Mouse (Mus musculus) liver, embryonic 11.5 days (tissue): Measurements from ENCODE around the gene Gnb5. TPM values are rescaled to one million over a fixed set of nuclear protein-coding genes. Genes with fewer than 3 reads are reported as not detected.

Experiments used
- ATAC-seq: fragments of 200-750 bp; cut with Nextera tagmentation; replicated peaks from 2 replicates; pipeline ENCODE4 v1.8.0; 2017; ENCODE audit warnings: moderate number of reproducible peaks, mild to moderate bottlenecking, moderate TSS enrichment, moderate library complexity; ENCODE audit not compliant: low FRiP score
- DNase-seq: peaks from one replicate; pipeline ENCODE4 v3.0.0-alpha.2; 2017; ENCODE audit warnings: low spot score
- H3K27ac ChIP-seq: fragments of 300-500 bp; sonication (generic); 2 replicates; pipeline ENCODE4 v1.5.1; 2014; ENCODE audit warnings: mild to moderate bottlenecking, low read depth, low read length, control low read depth
- H3K27me3 ChIP-seq: fragments of 300-500 bp; sonication (generic); replicated peaks from 2 replicates; pipeline ENCODE4 v1.6.1; 2014; ENCODE audit warnings: low read length, mixed read lengths; ENCODE audit not compliant: control insufficient read depth, insufficient read depth
- H3K36me3 ChIP-seq: fragments of 300-500 bp; sonication (generic); 2 replicates; pipeline ENCODE4 v1.6.1; 2014; ENCODE audit warnings: mild to moderate bottlenecking, low read length, moderate library complexity, mixed read lengths; ENCODE audit not compliant: control insufficient read depth, insufficient read depth
- H3K4me1 ChIP-seq: fragments of 300-500 bp; sonication (generic); replicated peaks from 2 replicates; pipeline ENCODE4 v1.6.1; 2014; ENCODE audit warnings: low read length, mixed read lengths; ENCODE audit not compliant: control insufficient read depth, insufficient read depth
- H3K4me2 ChIP-seq: fragments of 300-500 bp; sonication (generic); 2 replicates; pipeline ENCODE4 v1.6.1; 2014; ENCODE audit warnings: mild to moderate bottlenecking, control low read depth, moderate library complexity
- H3K4me3 ChIP-seq: fragments of 300-500 bp; sonication (generic); 2 replicates; pipeline ENCODE4 v1.5.1; 2014; ENCODE audit warnings: low read depth, low read length, control low read depth
- H3K9ac ChIP-seq: fragments of 300-500 bp; sonication (generic); 2 replicates; pipeline ENCODE4 v1.6.1; 2014; ENCODE audit warnings: low read depth, low read length, control low read depth
- H3K9me3 ChIP-seq: fragments of 300-500 bp; sonication (generic); 2 replicates; pipeline ENCODE4 v1.6.1; 2016; ENCODE audit warnings: low read length, inconsistent platforms, mixed read lengths; ENCODE audit not compliant: control insufficient read depth
- WGBS: fragments of 180-500 bp; shearing (Covaris S2); extraction: QIAGEN DNeasy Blood & Tissue Kit; methylation state at CpG from one replicate; pipeline ENCODE4 v1.1.7; 2014; 5-methylcytosine and 5-hydroxymethylcytosine counted together
- polyA plus RNA-seq: library from polyadenylated mRNA; unstranded; fragments of >200 nt; fragmentation: Nextera tagmentation; extraction: Ambion mirVana; gene quantifications from 2 replicates; pipeline ENCODE4 v1.2.1, GENCODE M21; 2014

Gnb5 gene
- polyA plus RNA-seq, 1 experiment from 2014 or later, result 9.2 TPM

GRCm38 (mm10) chr9:75375606-75376005, 69.5 kb downstream of the Gnb5 start:
- DNase-seq, result no peak
- 92% methylated on average over 9 of the region's 9 CpGs for WGBS

GRCm38 (mm10) chr9:75376428-75376827, 70.3 kb downstream of the Gnb5 start:
- no peak for ATAC-seq

More at GRCm38 (mm10) chr9:75375606-75376005, 69.5 kb downstream of the Gnb5 start:
- Histone ChIP-seq H3K4me1 (no peaks in the 10 kb centered on the region), H3K9me3 (no peaks in the 10 kb centered on the region), H3K27me3 (no peaks in the 10 kb centered on the region), H3K4me2 (no peak overlapping the region), H3K27ac (no peak overlapping the region), H3K36me3 (no peaks in the 10 kb centered on the region), H3K9ac (no peak overlapping the region), H3K4me3 (no peak overlapping the region)
- ATAC-seq, result no peak

GRCm38 (mm10) chr9:75378774-75379173, 72.7 kb downstream of the Gnb5 start:
- Histone ChIP-seq H3K27me3 (no peaks in the 10 kb centered on the region), H3K27ac (no peak overlapping the region), H3K4me2 (no peak overlapping the region), H3K4me3 (no peak overlapping the region), H3K9me3 (no peaks in the 10 kb centered on the region), H3K4me1 (no peaks in the 10 kb centered on the region), H3K9ac (no peak overlapping the region), H3K36me3 (no peaks in the 10 kb centered on the region)
- WGBS, result 80% methylated on average over 2 of the region's 2 CpGs
- ATAC-seq (no peak), DNase-seq (no peak)

More at GRCm38 (mm10) chr9:75376428-75376827, 70.3 kb downstream of the Gnb5 start:
- 55% methylated on average over 1 of the region's 1 CpGs for WGBS
- Histone ChIP-seq H3K27me3 (no peaks in the 10 kb centered on the region), H3K4me1 (no peaks in the 10 kb centered on the region), H3K4me2 (no peak overlapping the region), H3K36me3 (no peaks in the 10 kb centered on the region), H3K4me3 (no peak overlapping the region), H3K27ac (no peak overlapping the region), H3K9ac (no peak overlapping the region), H3K9me3 (no peaks in the 10 kb centered on the region)
- no peak for DNase-seq

- 87% methylated on average over 14 of the region's 14 CpGs for WGBS
- Histone ChIP-seq H3K27me3 (no peaks in the 10 kb centered on the region), H3K9ac (no peak overlapping the region), H3K36me3 (no peaks in the 10 kb centered on the region; the same call in 1 of the 2 replicates), H3K4me2 (no peak overlapping the region), H3K4me3 (no peak overlapping the region), H3K9me3 (no peaks in the 10 kb centered on the region), H3K4me1 (no peaks in the 10 kb centered on the region), H3K27ac (no peak overlapping the region)
- ATAC-seq (no peak), DNase-seq (no peak)
Measured at GRCm38 (mm10) chr9:75382825-75383224, 76.7 kb downstream of the Gnb5 start.

- no peak overlapping the region for H3K4me2 ChIP-seq
- WGBS, result 79% methylated on average over 9 of the region's 9 CpGs
- H3K4me3 ChIP-seq, result no peak overlapping the region
- no peak for DNase-seq
- ATAC-seq, result no peak
- H3K27ac ChIP-seq, result no peak overlapping the region
- H3K4me1 ChIP-seq, result no peaks in the 10 kb centered on the region
- H3K9ac ChIP-seq, result no peak overlapping the region
- H3K9me3 ChIP-seq, result no peaks in the 10 kb centered on the region
- H3K36me3 ChIP-seq, result peaks cover 6% of the 10 kb centered on the region
- H3K27me3 ChIP-seq, result no peaks in the 10 kb centered on the region
Measured at GRCm38 (mm10) chr9:75383785-75384184, 77.7 kb downstream of the Gnb5 start.

- Histone ChIP-seq H3K9ac (no peak overlapping the region), H3K4me1 (no peaks in the 10 kb centered on the region), H3K27ac (no peak overlapping the region), H3K9me3 (no peaks in the 10 kb centered on the region), H3K27me3 (no peaks in the 10 kb centered on the region), H3K36me3 (peaks cover 11% of the 10 kb centered on the region), H3K4me3 (no peak overlapping the region), H3K4me2 (no peak overlapping the region)
- ATAC-seq (no peak), DNase-seq (no peak)
- 85% methylated on average over 3 of the region's 3 CpGs for WGBS
Measured at GRCm38 (mm10) chr9:75384337-75384962, 78.4 kb downstream of the Gnb5 start.

- Histone ChIP-seq H3K4me3 (no peak overlapping the region), H3K27ac (no peak overlapping the region), H3K4me2 (no peak overlapping the region), H3K36me3 (peaks cover 13% of the 10 kb centered on the region), H3K9me3 (no peaks in the 10 kb centered on the region), H3K27me3 (no peaks in the 10 kb centered on the region), H3K9ac (no peak overlapping the region), H3K4me1 (no peaks in the 10 kb centered on the region)
- 86% methylated on average over 9 of the region's 9 CpGs for WGBS
- ATAC-seq (no peak), DNase-seq (no peak)
Measured at GRCm38 (mm10) chr9:75385218-75385974, 79.3 kb downstream of the Gnb5 start.

GRCm38 (mm10) chr9:75393251-75393650, 87.2 kb downstream of the Gnb5 start:
- Histone ChIP-seq H3K9me3 (no peaks in the 10 kb centered on the region), H3K27ac (no peak overlapping the region), H3K27me3 (no peaks in the 10 kb centered on the region), H3K4me2 (no peak overlapping the region), H3K9ac (no peak overlapping the region), H3K36me3 (peaks cover 31% of the 10 kb centered on the region), H3K4me1 (no peaks in the 10 kb centered on the region), H3K4me3 (no peak overlapping the region)
- ATAC-seq, result no peak
- no peak for DNase-seq
- 89% methylated on average over 12 of the region's 12 CpGs for WGBS
